ENCODE assay signal across 22 mouse cellular contexts in the genomic region with DNA sequence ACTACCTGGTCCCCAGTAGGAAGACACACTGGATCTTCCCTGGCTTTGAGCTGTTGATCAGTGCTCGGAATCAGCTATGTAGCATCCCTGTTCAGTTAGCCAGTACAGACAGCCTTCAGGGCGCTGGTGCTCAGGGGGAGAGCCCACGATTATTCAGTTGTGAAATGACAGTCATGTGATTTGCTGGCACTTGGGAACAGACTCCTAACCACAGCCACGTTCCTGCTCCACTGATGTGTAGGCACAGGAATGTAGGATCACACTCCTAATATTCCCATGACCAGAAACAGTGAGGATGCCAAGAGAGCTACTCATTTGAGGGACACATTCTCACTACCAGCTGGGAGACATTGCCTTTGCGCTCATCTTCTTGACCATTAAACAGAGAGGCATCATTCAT. TPM values are rescaled to one million over a fixed set of nuclear protein-coding genes. Genes with fewer than 3 reads are reported as not detected.
DNase-seq lines count a peak whose midpoint lies in the region; ATAC-seq and TF ChIP-seq lines count a peak whose summit lies in the region.
"Had no signal": no experiment of that assay in that cellular context is flagged by ENCODE, and none has a peak within 500 bp of the region (broad histone marks: within the 10 kb centered on the region; RNA-seq: fewer than 3 reads in every experiment).

No protein-coding gene starts in this region.

- H3K4me2 ChIP-seq in kidney, postnatal 0 days (ENCODE audit: low read length) = no peak overlapping the region
- H3K4me2 ChIP-seq: embryonic facial prominence, embryonic 12.5 days; forebrain, embryonic 13.5 days; heart, embryonic 13.5 days had no signal

- H3K36me3 ChIP-seq in kidney, postnatal 0 days (ENCODE audit: insufficient read depth, low read length) = no peaks in the 10 kb centered on the region
- H3K36me3 ChIP-seq in kidney, adult 2 months (ENCODE audit: control insufficient read depth, insufficient read depth, low read length) = no peaks in the 10 kb centered on the region
- H3K36me3 ChIP-seq in midbrain, embryonic 10.5 days = no peaks in the 10 kb centered on the region
- H3K36me3 ChIP-seq: embryonic facial prominence, embryonic 12.5 days; G1E; heart, embryonic 13.5 days had no signal

- H3K4me3 ChIP-seq in kidney, postnatal 0 days (replicated peaks; ENCODE audit: low read depth, low read length) = no peak overlapping the region
- no peak overlapping the region for H3K4me3 ChIP-seq in kidney, adult 2 months (ENCODE audit: insufficient read depth, low read depth, low read length)
- H3K4me3 ChIP-seq in embryonic fibroblast, embryonic 13.5 days (ENCODE audit: insufficient read depth, low read length) = no peak overlapping the region
- no peak overlapping the region for H3K4me3 ChIP-seq in midbrain, embryonic 10.5 days
- H3K4me3 ChIP-seq: embryonic facial prominence, embryonic 12.5 days; forebrain, embryonic 13.5 days; heart, embryonic 13.5 days had no signal

- H3K9me3 ChIP-seq in kidney, postnatal 0 days (replicated peaks; ENCODE audit: low read length) = no peaks in the 10 kb centered on the region
- no peaks in the 10 kb centered on the region for H3K9me3 ChIP-seq in midbrain, embryonic 10.5 days (replicated peaks)
- H3K9me3 ChIP-seq: embryonic facial prominence, embryonic 12.5 days; forebrain, embryonic 13.5 days; heart, embryonic 13.5 days had no signal

- H3K9ac ChIP-seq in kidney, postnatal 0 days (ENCODE audit: low read depth, low read length) = no peak overlapping the region
- H3K9ac ChIP-seq: embryonic facial prominence, embryonic 12.5 days; forebrain, embryonic 13.5 days; forebrain, postnatal 0 days; heart, embryonic 13.5 days had no signal

- WGBS in kidney, postnatal 0 days = 69% methylated on average over 5 of the region's 5 CpGs
- 45% methylated on average over 5 of the region's 5 CpGs for WGBS in kidney, adult 2 months
- WGBS in midbrain, embryonic 10.5 days = 86% methylated on average over 5 of the region's 5 CpGs

- peak; percentile 12 for DNase-seq in kidney, postnatal 0 days (ENCODE audit: low spot score)
- DNase-seq in kidney, adult 2 months = no peak
- peak; percentile 66 for DNase-seq in 3134 (ENCODE audit: extremely low read depth, insufficient read length, low spot score)
- peak; percentile 92 for DNase-seq in Muller cell, postnatal 12 days (ENCODE audit: inconsistent ontology term)
- DNase-seq in adrenal gland, postnatal 10 days = no peak
- no peak for DNase-seq in midbrain, embryonic 10.5 days (ENCODE audit: low spot score)
- DNase-seq: adrenal gland, adult 8-10 months; cerebellum, adult 11 months; cerebellum, adult 8-10 months; cerebellum, postnatal 25 days; forebrain, postnatal 0 days; gastrocnemius, postnatal 14 days; heart, postnatal 36 days had no signal

- no peak overlapping the region for H3K27ac ChIP-seq in kidney, postnatal 0 days
- no peak overlapping the region for H3K27ac ChIP-seq in kidney, adult 2 months (ENCODE audit: insufficient read depth, low read depth, low read length)
- H3K27ac ChIP-seq in embryonic fibroblast, embryonic 13.5 days (ENCODE audit: insufficient read depth, low read length) = peak overlapping the region; percentile 65
- H3K27ac ChIP-seq in midbrain, embryonic 10.5 days (replicated peaks) = no peak overlapping the region
- H3K27ac ChIP-seq: embryonic facial prominence, embryonic 12.5 days; forebrain, embryonic 13.5 days; heart, embryonic 13.5 days had no signal

- no peaks in the 10 kb centered on the region for H3K4me1 ChIP-seq in kidney, postnatal 0 days (replicated peaks; ENCODE audit: insufficient read depth, low read length)
- H3K4me1 ChIP-seq in kidney, adult 2 months (ENCODE audit: control insufficient read depth, insufficient read depth, low read length) = peaks cover 6% of the 10 kb centered on the region; the same call in 1 of the 2 replicates
- peaks cover 11% of the 10 kb centered on the region for H3K4me1 ChIP-seq in embryonic fibroblast, embryonic 13.5 days (ENCODE audit: control insufficient read depth, insufficient read depth, low read length)
- no peaks in the 10 kb centered on the region for H3K4me1 ChIP-seq in midbrain, embryonic 10.5 days
- H3K4me1 ChIP-seq: embryonic facial prominence, embryonic 12.5 days; forebrain, embryonic 13.5 days had no signal

- no peak for TF ChIP-seq POLR2A in kidney, adult 2 months (IDR thresholded peaks at IDR 0.05; ENCODE audit: low read depth, low read length)
- no peak for TF ChIP-seq POLR2A in embryonic fibroblast, embryonic 13.5 days (IDR thresholded peaks at IDR 0.05; ENCODE audit: low read depth, low read length)

- H3K27me3 ChIP-seq in kidney, postnatal 0 days (ENCODE audit: insufficient read depth, low read length) = no peaks in the 10 kb centered on the region
- H3K27me3 ChIP-seq in kidney, adult 2 months (replicated peaks; ENCODE audit: control insufficient read depth, insufficient read depth, low read length) = no peaks in the 10 kb centered on the region
- no peaks in the 10 kb centered on the region for H3K27me3 ChIP-seq in midbrain, embryonic 10.5 days (ENCODE audit: low read depth, poor library complexity, severe bottlenecking)
- H3K27me3 ChIP-seq: embryonic facial prominence, embryonic 12.5 days; forebrain, embryonic 13.5 days; heart, embryonic 13.5 days had no signal

- ATAC-seq in kidney, postnatal 0 days (replicated peaks; ENCODE audit: low FRiP score, low read depth) = 0 out of 2 replicates have a peak, but pooled peaks have one; percentile 34
- no peak for ATAC-seq in monocyte, adult 5-6 weeks (replicated peaks; ENCODE audit: insufficient number of reproducible peaks, low FRiP score, low TSS enrichment, poor library complexity, severe bottlenecking)
- ATAC-seq: CD4-positive, CD25-positive, alpha-beta regulatory T cell, adult 4 months; forebrain, embryonic 13.5 days; forebrain, postnatal 0 days; hindbrain, embryonic 16.5 days; inflammation-experienced regulatory T-cells, adult 6 months had no signal

- TF ChIP-seq CTCF in kidney, postnatal 0 days (IDR thresholded peaks at IDR 0.05; ENCODE audit: low read depth) = no peak
- TF ChIP-seq CTCF in kidney, adult 2 months (conservative IDR thresholded peaks at IDR 0.05; ENCODE audit: insufficient read depth, insufficient read length, low read depth, low read length) = no peak
- no peak for TF ChIP-seq CTCF in embryonic fibroblast, embryonic 13.5 days (IDR thresholded peaks at IDR 0.05; ENCODE audit: borderline replicate concordance, insufficient read depth, low read length)

RNA-seq across cellular contexts. Expression of gene Phldb2, which starts 15.3 kb away (rescaled TPM):
- polyA plus RNA-seq in kidney, postnatal 0 days (2015; fragmentation: Nextera tagmentation; extraction: Ambion mirVana) = 74.2 and 84.0 TPM in 2 replicates
- polyA plus RNA-seq in kidney, adult 2 months (2012; rRNA removed) = 55.4 and 73.5 TPM in 2 replicates
- 253 and 317 TPM in 2 replicates for polyA plus RNA-seq in embryonic fibroblast, embryonic 13.5 days (2011; ENCODE audit: insufficient read length, low read depth, missing spikeins)
- total RNA-seq in adrenal gland, postnatal 10 days (2021) = 10 to 100 TPM; 34.3 to 46.2 TPM
- total RNA-seq in monocyte, adult 5-6 weeks (2017) = 0.87 TPM in 1 of 3 replicates, not detected in the others
- polyA plus RNA-seq in midbrain, embryonic 10.5 days (2016; fragmentation: Nextera tagmentation; extraction: Ambion mirVana) = 31.4 and 33.4 TPM in 2 replicates
- polyA plus RNA-seq: G1E had no signal

RNA-seq across cellular contexts. Expression of gene Plcxd2, which starts 41.3 kb away (rescaled TPM):
- 0.93 and 1.0 TPM in 2 replicates for polyA plus RNA-seq in kidney, postnatal 0 days (2015; fragmentation: Nextera tagmentation; extraction: Ambion mirVana)
- polyA plus RNA-seq in kidney, adult 2 months (2012; rRNA removed) = 1.4 and 1.7 TPM in 2 replicates
- polyA plus RNA-seq in embryonic fibroblast, embryonic 13.5 days (2011; ENCODE audit: insufficient read length, low read depth, missing spikeins) = 7.5 and 8.9 TPM in 2 replicates
- 1 to 10 TPM; 2.5 to 2.7 TPM for total RNA-seq in adrenal gland, postnatal 10 days (2021)
- 3.2 to 11.4 TPM (median 8.9 TPM) in 3 replicates for total RNA-seq in monocyte, adult 5-6 weeks (2017)
- polyA plus RNA-seq in midbrain, embryonic 10.5 days (2016; fragmentation: Nextera tagmentation; extraction: Ambion mirVana) = 2.0 and 3.9 TPM in 2 replicates
- polyA plus RNA-seq: G1E had no signal

Comparison
In these comparisons a context has a peak if more than half of its experiments do, and no peak if none do; other contexts are left out.
1. DNase-seq: peak in kidney, postnatal 0 days (single experiment), 3134 (single experiment) and Muller cell, postnatal 12 days (single experiment); none in kidney, adult 2 months (single experiment), adrenal gland, postnatal 10 days (single experiment) and midbrain, embryonic 10.5 days (single experiment).